Comparison of ENCODE assay signal across 10 mouse cellular contexts in genomic region chr8:83983222-83983621, GRCm38 (mm10). TPM values are rescaled to one million over a fixed set of nuclear protein-coding genes. Genes with fewer than 3 reads are reported as not detected.
DNase-seq lines count a peak whose midpoint lies in the region; ATAC-seq and TF ChIP-seq lines count a peak whose summit lies in the region.
"Not testable (repeated sequence)": the region's sequence is repeated elsewhere in the genome, so short reads cannot be mapped to it uniquely, and the experiment has no call there.
"Had no signal": no experiment of that assay in that cellular context is flagged by ENCODE, and none has a peak within 500 bp of the region (broad histone marks: within the 10 kb centered on the region; RNA-seq: fewer than 3 reads in every experiment).

No protein-coding gene starts in this region.

- WGBS in embryonic facial prominence, embryonic 12.5 days = 95% methylated on average over 2 of the region's 2 CpGs
- WGBS in heart, adult 2 months = 97% methylated on average over 2 of the region's 2 CpGs
- WGBS in intestine, postnatal 0 days = 99% methylated on average over 2 of the region's 2 CpGs
- WGBS in lung, embryonic 14.5 days = 92% methylated on average over 2 of the region's 2 CpGs
- WGBS in stomach, postnatal 0 days = 95% methylated on average over 2 of the region's 2 CpGs

- 0 out of 2 replicates have a peak overlapping the region, but pooled peaks have one; percentile 10 for H3K9ac ChIP-seq in embryonic facial prominence, embryonic 12.5 days
- not testable (repeated sequence) for H3K9ac ChIP-seq in heart, adult 2 months (ENCODE audit: low read depth, low read length); intestine, postnatal 0 days (ENCODE audit: low read depth, low read length); lung, embryonic 14.5 days; stomach, postnatal 0 days (ENCODE audit: low read length)

- DNase-seq in heart, adult 2 months; left cerebral cortex, adult 2 months (ENCODE audit: extremely low spot score in 1 of 2, low spot score in 2 of 2); lung, embryonic 14.5 days; stomach, postnatal 0 days (ENCODE audit: low spot score): not testable (repeated sequence)

- H3K4me3 ChIP-seq in embryonic facial prominence, embryonic 12.5 days; heart, adult 2 months; intestine, postnatal 0 days (ENCODE audit: low read depth, low read length); left cerebral cortex, adult 2 months; lung, embryonic 14.5 days (ENCODE audit: low read depth, low read length); stomach, postnatal 0 days (ENCODE audit: low read depth, low read length): not testable (repeated sequence)

- not testable (repeated sequence) for H3K4me2 ChIP-seq in embryonic facial prominence, embryonic 12.5 days (replicated peaks); intestine, postnatal 0 days (replicated peaks; ENCODE audit: low read depth); lung, embryonic 14.5 days; stomach, postnatal 0 days (replicated peaks; ENCODE audit: low read depth)

- not testable (repeated sequence) for H3K9me3 ChIP-seq in embryonic facial prominence, embryonic 12.5 days; intestine, postnatal 0 days (ENCODE audit: control insufficient read depth); lung, embryonic 14.5 days (ENCODE audit: low read depth, low read length); stomach, postnatal 0 days (ENCODE audit: control insufficient read depth, low read length)

- not testable (repeated sequence) for TF ChIP-seq EP300 in heart, adult 2 months (IDR thresholded peaks at IDR 0.05; ENCODE audit: insufficient read depth, low read depth, low read length); stomach, postnatal 0 days (optimal IDR thresholded peaks at IDR 0.05)

- ATAC-seq in embryonic facial prominence, embryonic 12.5 days (ENCODE audit: insufficient number of reproducible peaks, insufficient read depth, low FRiP score, low TSS enrichment); intestine, postnatal 0 days; lung, embryonic 14.5 days (ENCODE audit: insufficient read depth); stomach, postnatal 0 days (ENCODE audit: low FRiP score, low TSS enrichment): not testable (repeated sequence)

- peak; percentile 40 for TF ChIP-seq CTCF in heart, adult 2 months (IDR thresholded peaks at IDR 0.05)
- peak; percentile 48 for TF ChIP-seq CTCF in intestine, postnatal 0 days (IDR thresholded peaks at IDR 0.05; ENCODE audit: low read depth)
- TF ChIP-seq CTCF in left cerebral cortex, adult 2 months (IDR thresholded peaks at IDR 0.05) = peak; percentile 37
- 0 out of 2 replicates have a peak, but pooled peaks have one; percentile 15 for TF ChIP-seq CTCF in lung, embryonic 14.5 days (IDR thresholded peaks at IDR 0.05; ENCODE audit: low read depth)
- TF ChIP-seq CTCF in stomach, postnatal 0 days (IDR thresholded peaks at IDR 0.05; ENCODE audit: low read depth) = peak; percentile 46

- peaks cover 73% of the 10 kb centered on the region for H3K36me3 ChIP-seq in embryonic facial prominence, embryonic 12.5 days
- not testable (repeated sequence) for H3K36me3 ChIP-seq in heart, adult 2 months (ENCODE audit: control insufficient read depth, insufficient read depth, low read length)
- H3K36me3 ChIP-seq in intestine, postnatal 0 days (ENCODE audit: control insufficient read depth, insufficient read depth) = peaks cover 52% of the 10 kb centered on the region
- H3K36me3 ChIP-seq in lung, embryonic 14.5 days (ENCODE audit: insufficient read depth) = peaks cover 88% of the 10 kb centered on the region
- H3K36me3 ChIP-seq in stomach, postnatal 0 days (ENCODE audit: control insufficient read depth, insufficient read depth, low read length) = peaks cover 22% of the 10 kb centered on the region

- TF ChIP-seq POLR2A in heart, adult 2 months (IDR thresholded peaks at IDR 0.05; ENCODE audit: insufficient read depth, low read depth, low read length) = not testable (repeated sequence)

- not testable (repeated sequence) for H3K27me3 ChIP-seq in embryonic facial prominence, embryonic 12.5 days; heart, adult 2 months (ENCODE audit: control insufficient read depth, insufficient read depth, low read length); intestine, postnatal 0 days (replicated peaks; ENCODE audit: control insufficient read depth, insufficient read depth, low read length); lung, embryonic 14.5 days (ENCODE audit: insufficient read depth, low read length); stomach, postnatal 0 days (ENCODE audit: control insufficient read depth, insufficient read depth, low read length)

- not testable (repeated sequence) for H3K4me1 ChIP-seq in embryonic facial prominence, embryonic 12.5 days; heart, adult 2 months (ENCODE audit: control insufficient read depth, insufficient read depth, low read length); intestine, postnatal 0 days (replicated peaks; ENCODE audit: control insufficient read depth, insufficient read depth, low read length); lung, embryonic 14.5 days (ENCODE audit: insufficient read depth); stomach, postnatal 0 days (replicated peaks; ENCODE audit: control insufficient read depth, insufficient read depth)

- intact Hi-C loops in heart, adult 2 months (cut with DNase I); left cerebral cortex, adult 2 months (cut with DNase I): not testable (repeated sequence)

- H3K27ac ChIP-seq in embryonic facial prominence, embryonic 12.5 days; heart, adult 2 months; intestine, postnatal 0 days (ENCODE audit: low read depth, low read length); left cerebral cortex, adult 2 months; lung, embryonic 14.5 days (ENCODE audit: low read depth); stomach, postnatal 0 days (replicated peaks): not testable (repeated sequence)

- H3K79me2 ChIP-seq in heart, adult 2 months (replicated peaks; ENCODE audit: control insufficient read depth, insufficient read depth, low read length) = not testable (repeated sequence)

RNA-seq across cellular contexts. Expression of gene Prkaca, which starts 10.4 kb away (rescaled TPM):
- polyA plus RNA-seq in embryonic facial prominence, embryonic 12.5 days (2016; fragmentation: Nextera tagmentation; extraction: Ambion mirVana) = 191 and 206 TPM in 2 replicates
- total RNA-seq in heart, adult 2 months (2021) = 100 to 1,000 TPM; 306 to 331 TPM
- 239 and 333 TPM in 2 replicates for polyA plus RNA-seq in heart, adult 2 months (2012; rRNA removed)
- 70.7 and 72.5 TPM in 2 replicates for polyA plus RNA-seq in intestine, postnatal 0 days (2015; fragmentation: Nextera tagmentation; extraction: Ambion mirVana)
- total RNA-seq in left cerebral cortex, adult 2 months (2021) = 100 to 1,000 TPM; 236 to 250 TPM
- 121 and 136 TPM in 2 replicates for polyA plus RNA-seq in lung, embryonic 14.5 days (2014; fragmentation: Nextera tagmentation; extraction: Ambion mirVana)
- 62.4 and 63.1 TPM in 2 replicates for polyA plus RNA-seq in stomach, postnatal 0 days (2015; fragmentation: Nextera tagmentation; extraction: Ambion mirVana)

RNA-seq across cellular contexts. Expression of gene Samd1, which starts 14.2 kb away (rescaled TPM):
- 11.6 and 14.1 TPM in 2 replicates for polyA plus RNA-seq in embryonic facial prominence, embryonic 12.5 days (2016; fragmentation: Nextera tagmentation; extraction: Ambion mirVana)
- 10 to 100 TPM; 21.6 to 29.9 TPM for total RNA-seq in heart, adult 2 months (2021)
- 29.7 and 32.1 TPM in 2 replicates for polyA plus RNA-seq in heart, adult 2 months (2012; rRNA removed)
- polyA plus RNA-seq in intestine, postnatal 0 days (2015; fragmentation: Nextera tagmentation; extraction: Ambion mirVana) = 3.5 and 4.5 TPM in 2 replicates
- 10 to 100 TPM; 39.3 to 43.7 TPM for total RNA-seq in left cerebral cortex, adult 2 months (2021)
- 16.0 and 17.3 TPM in 2 replicates for polyA plus RNA-seq in lung, embryonic 14.5 days (2014; fragmentation: Nextera tagmentation; extraction: Ambion mirVana)
- polyA plus RNA-seq in stomach, postnatal 0 days (2015; fragmentation: Nextera tagmentation; extraction: Ambion mirVana) = 4.2 and 4.5 TPM in 2 replicates

RNA-seq across cellular contexts. Expression of gene 1700067K01Rik, which starts 18.1 kb away (rescaled TPM):
- polyA plus RNA-seq in embryonic facial prominence, embryonic 12.5 days (2016; fragmentation: Nextera tagmentation; extraction: Ambion mirVana) = 1.9 and 2.0 TPM in 2 replicates
- under 1 TPM in 1 of 2 experiments, not detected in 1; 0.26 TPM for total RNA-seq in heart, adult 2 months (2021)
- 0.16 and 0.50 TPM in 2 replicates for polyA plus RNA-seq in heart, adult 2 months (2012; rRNA removed)
- 0.68 and 0.86 TPM in 2 replicates for polyA plus RNA-seq in intestine, postnatal 0 days (2015; fragmentation: Nextera tagmentation; extraction: Ambion mirVana)
- total RNA-seq in left cerebral cortex, adult 2 months (2021) = under 1 TPM in 1 of 2 experiments, not detected in 1; 0.41 TPM
- 1.4 and 1.5 TPM in 2 replicates for polyA plus RNA-seq in lung, embryonic 14.5 days (2014; fragmentation: Nextera tagmentation; extraction: Ambion mirVana)
- polyA plus RNA-seq in stomach, postnatal 0 days (2015; fragmentation: Nextera tagmentation; extraction: Ambion mirVana) = 0.36 and 0.38 TPM in 2 replicates
- total RNA-seq: granulocyte monocyte progenitor cell, adult 5-6 weeks; heart, postnatal 10 days; heart, postnatal 36 days had no signal
- polyA plus RNA-seq: CD4-positive, CD25-positive, alpha-beta regulatory T cell, adult 4 months had no signal

RNA-seq across cellular contexts. Expression of gene Asf1b, which starts 27.9 kb away (rescaled TPM):
- polyA plus RNA-seq in embryonic facial prominence, embryonic 12.5 days (2016; fragmentation: Nextera tagmentation; extraction: Ambion mirVana) = 54.4 and 55.0 TPM in 2 replicates
- total RNA-seq in heart, adult 2 months (2021) = 1 to 10 TPM; 1.7 to 1.8 TPM
- 2.2 and 3.7 TPM in 2 replicates for polyA plus RNA-seq in heart, adult 2 months (2012; rRNA removed)
- polyA plus RNA-seq in intestine, postnatal 0 days (2015; fragmentation: Nextera tagmentation; extraction: Ambion mirVana) = 13.8 and 16.0 TPM in 2 replicates
- total RNA-seq in left cerebral cortex, adult 2 months (2021) = under 1 TPM; 0.35 to 0.66 TPM
- 87.4 and 88.9 TPM in 2 replicates for polyA plus RNA-seq in lung, embryonic 14.5 days (2014; fragmentation: Nextera tagmentation; extraction: Ambion mirVana)
- polyA plus RNA-seq in stomach, postnatal 0 days (2015; fragmentation: Nextera tagmentation; extraction: Ambion mirVana) = 14.1 and 16.6 TPM in 2 replicates

RNA-seq across cellular contexts. Expression of gene Gm10644, which starts 28.2 kb away (rescaled TPM):
- polyA plus RNA-seq in embryonic facial prominence, embryonic 12.5 days (2016; fragmentation: Nextera tagmentation; extraction: Ambion mirVana) = 0.47 and 0.79 TPM in 2 replicates
- 1 to 10 TPM; 1.3 to 1.7 TPM for total RNA-seq in heart, adult 2 months (2021)
- 1.9 and 2.8 TPM in 2 replicates for polyA plus RNA-seq in heart, adult 2 months (2012; rRNA removed)
- polyA plus RNA-seq in intestine, postnatal 0 days (2015; fragmentation: Nextera tagmentation; extraction: Ambion mirVana) = 0.09 and 0.12 TPM in 2 replicates
- total RNA-seq in left cerebral cortex, adult 2 months (2021) = under 1 TPM; 0.44 to 0.63 TPM
- polyA plus RNA-seq in lung, embryonic 14.5 days (2014; fragmentation: Nextera tagmentation; extraction: Ambion mirVana) = 0.50 and 0.64 TPM in 2 replicates
- polyA plus RNA-seq in stomach, postnatal 0 days (2015; fragmentation: Nextera tagmentation; extraction: Ambion mirVana) = 0.11 and 0.13 TPM in 2 replicates
- total RNA-seq: granulocyte monocyte progenitor cell, adult 5-6 weeks had no signal
